Mouse (Mus musculus) lung, adult 2 months (tissue): Measurements from ENCODE around the gene Pole4.

Source experiments
- CTCF ChIP-seq: fragments of 200-500 bp; IDR thresholded peaks from 2 replicates; pipeline ENCODE4 v1.5.1; 2011; ENCODE audit warnings: mild to moderate bottlenecking, low read length, control low read depth; ENCODE audit not compliant: insufficient read depth
- POLR2A ChIP-seq: fragments of 200-500 bp; IDR thresholded peaks from 2 replicates; pipeline ENCODE4 v1.6.1; 2011; ENCODE audit warnings: low read depth, mild to moderate bottlenecking, control low read depth, low read length, borderline replicate concordance; ENCODE audit errors: extremely low read depth

- TF ChIP-seq CTCF = no peak
- no peak for TF ChIP-seq POLR2A
Measured at GRCm38 (mm10) chr6:82737634-82738540, 32.7 kb upstream of the Pole4 start.
